Mouse (Mus musculus) G1E (cell line): ENCODE measurements around the gene Pdzd7.

Experiments used
- CTCF ChIP-seq: IDR thresholded peaks from 2 replicates; pipeline ENCODE4 v1.5.1; 2012; ENCODE audit warnings: low read depth, low read length, inconsistent platforms, mixed read lengths
- GATA1 ChIP-seq: IDR thresholded peaks from 2 replicates; pipeline ENCODE4 v1.6.1; 2012; ENCODE audit warnings: borderline replicate concordance, low read length, inconsistent platforms, mixed read lengths
- GATA2 ChIP-seq: IDR thresholded peaks from 2 replicates; pipeline ENCODE4 v1.6.1; 2012; ENCODE audit warnings: low read depth, low read length, inconsistent platforms, borderline replicate concordance
- POLR2AphosphoS5 ChIP-seq: IDR thresholded peaks from 2 replicates; pipeline ENCODE4 v1.6.1; 2012; ENCODE audit warnings: low read depth, low read length, inconsistent platforms; ENCODE audit not compliant: insufficient replicate concordance
- TAL1 ChIP-seq: conservative IDR thresholded peaks from 2 replicates; pipeline ENCODE4 v1.6.1; 2012; ENCODE audit warnings: low read depth, low read length, inconsistent platforms, mixed read lengths

DNA sequence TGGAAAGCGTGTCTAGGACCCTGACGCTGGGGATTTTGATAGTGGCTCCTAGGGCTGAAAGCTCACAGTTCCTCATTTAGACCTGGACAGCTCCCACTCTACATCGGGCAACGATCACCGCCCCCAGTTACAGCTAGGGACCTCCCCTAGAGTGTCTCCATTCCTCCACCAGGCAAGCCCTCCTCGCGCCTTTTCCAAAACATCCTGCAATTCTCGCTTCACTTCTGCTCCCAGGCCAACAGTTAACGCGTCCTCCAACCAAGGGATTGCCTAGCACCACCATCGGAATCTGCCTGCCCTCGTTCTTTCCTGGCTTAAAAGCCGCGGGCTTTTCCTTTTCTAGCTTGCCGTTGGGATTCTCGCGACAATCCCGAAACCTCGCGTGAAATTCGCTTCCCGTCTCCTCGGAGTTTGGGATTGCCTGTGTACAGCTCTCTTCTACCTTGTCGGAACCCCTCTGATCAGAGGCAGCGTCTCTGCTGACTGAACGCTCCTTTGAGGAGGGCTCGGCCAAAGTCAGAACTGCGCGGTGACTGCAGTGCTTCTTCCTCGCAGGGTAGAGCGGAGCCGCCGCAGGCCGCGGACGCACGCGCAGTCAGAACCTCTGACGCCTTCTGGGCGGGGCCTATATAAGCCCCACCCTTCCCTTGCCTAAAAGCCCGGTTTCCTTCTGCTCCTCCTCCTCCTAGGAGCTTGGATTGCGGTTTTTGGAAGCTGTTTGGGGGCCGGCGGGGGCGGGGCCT, 29.2 kb upstream of the Pdzd7 start, which contains the start of gene Kazald1:
- TF ChIP-seq CTCF (no peak), TAL1 (no peak), GATA1 (no peak), POLR2AphosphoS5 (0 out of 2 replicates have a peak, but pooled peaks have one; percentile 60), GATA2 (no peak)
